Mouse (Mus musculus) mouse trophoblast stem cell (cell line): ENCODE data around the gene Yipf1.

ENCODE experiments used
- in situ Hi-C, 2 experiments: fragments of 300-500 bp; cut with MseI, MboI; formaldehyde crosslinking; loops; 2 replicates in 1 of 2; 3 replicates in 1 of 2; pipeline ENCODE4 v1.15.1; 2025

Yipf1 gene

DNA sequence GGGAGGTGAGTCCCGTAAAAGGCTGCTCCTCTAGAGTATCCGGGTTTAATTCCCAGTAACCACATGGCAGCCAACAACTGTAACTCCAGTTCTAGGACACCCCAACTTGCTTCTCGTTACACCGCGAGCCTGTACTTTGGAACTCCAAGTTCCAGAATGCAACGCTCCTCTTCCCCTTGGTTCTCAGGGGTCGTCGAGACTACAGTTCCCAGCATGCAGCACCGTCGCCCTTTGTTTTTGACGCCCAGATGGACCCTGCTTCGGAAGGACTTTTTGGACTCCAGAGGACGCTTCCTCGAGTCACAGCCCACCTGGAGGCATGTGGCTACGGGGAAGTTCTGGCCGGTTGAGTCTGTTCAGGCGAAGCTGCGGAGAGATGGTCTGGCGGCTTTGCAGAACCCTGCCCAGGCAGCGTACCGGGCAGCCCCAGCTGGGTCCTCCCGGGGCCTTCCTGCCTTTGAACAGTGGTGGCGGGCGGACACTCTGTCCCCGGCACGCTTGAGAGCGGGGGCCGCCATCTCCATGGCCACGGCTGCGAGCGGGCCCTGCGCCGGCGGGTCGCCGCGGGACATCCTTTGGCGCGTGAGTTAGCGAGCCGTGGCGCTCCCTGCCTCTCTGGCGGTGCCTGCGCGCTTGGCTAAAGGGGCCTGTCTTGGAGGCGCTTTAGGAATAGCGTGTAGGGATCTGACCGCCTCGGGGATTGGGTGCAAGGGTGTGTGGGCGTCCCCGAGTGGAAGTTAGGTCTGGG lies 53.6 kb downstream of the Yipf1 start, which contains the start of gene Ndc1:
Ndc1 (plus strand) TSS at position 218 of the 748 bp plus-strand sequence.
- in situ Hi-C loops: no loop called here

DNA sequence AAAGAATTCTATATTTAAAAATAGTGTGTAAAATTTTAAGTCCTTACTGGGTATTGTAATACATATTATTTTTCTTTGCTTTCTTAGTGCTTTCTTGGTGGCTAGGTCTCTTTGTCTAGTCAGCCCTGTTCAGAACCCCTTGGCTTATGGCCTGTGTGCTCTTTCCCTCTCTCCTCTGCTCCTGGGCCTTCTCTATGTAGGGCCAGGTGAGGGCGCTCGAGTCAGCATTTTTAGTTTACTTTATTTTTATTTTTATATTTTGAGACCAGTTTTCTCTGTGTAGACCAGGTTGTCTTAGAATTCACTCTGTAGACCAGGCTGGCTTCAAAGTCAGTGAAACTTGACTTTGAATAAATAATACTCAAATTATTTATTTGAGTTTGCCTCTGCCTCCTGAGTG lies 58.1 kb downstream of the Yipf1 start:
- in situ Hi-C loops: no loop called here

DNA sequence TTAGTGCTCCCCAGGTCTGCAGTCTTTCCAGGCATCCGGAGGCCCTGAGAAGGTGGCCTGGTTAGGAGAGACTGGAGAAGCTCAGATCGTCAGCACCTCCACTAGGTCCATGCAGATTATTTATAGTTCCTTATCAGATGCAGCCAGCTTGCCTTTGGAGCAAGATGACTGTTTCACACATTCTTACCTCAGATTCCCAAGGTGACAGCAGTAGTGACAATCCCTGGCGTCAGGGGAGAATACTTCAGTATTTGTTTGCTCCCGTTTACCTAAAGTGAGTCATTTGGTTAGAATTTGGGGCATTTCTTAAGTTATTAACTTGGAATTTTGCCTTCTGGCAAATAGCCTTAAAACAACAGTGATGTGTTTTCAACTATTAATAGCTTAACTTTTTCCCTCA lies 60.5 kb downstream of the Yipf1 start:
- in situ Hi-C loops: no loop called here

DNA sequence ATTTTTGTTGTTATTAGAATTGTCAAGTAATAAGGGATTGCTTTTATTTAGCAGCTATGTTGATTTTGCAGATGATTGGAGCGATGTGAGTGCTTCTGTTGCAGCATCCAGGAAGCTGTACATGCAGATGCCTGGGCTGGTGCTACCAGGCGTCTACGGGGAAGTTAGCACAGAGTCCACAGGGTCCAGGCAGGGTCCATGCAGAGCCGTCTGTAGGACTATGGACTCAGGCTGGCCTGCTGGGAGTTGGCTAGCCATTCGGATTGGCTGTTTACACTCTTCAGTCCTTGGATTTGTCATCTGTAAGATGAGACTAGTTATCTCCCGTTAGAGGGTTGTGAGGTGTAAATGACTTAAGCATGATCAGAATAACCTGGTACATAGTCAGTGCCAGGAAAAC lies 64.8 kb downstream of the Yipf1 start:
- in situ Hi-C loops: no loop called here

DNA sequence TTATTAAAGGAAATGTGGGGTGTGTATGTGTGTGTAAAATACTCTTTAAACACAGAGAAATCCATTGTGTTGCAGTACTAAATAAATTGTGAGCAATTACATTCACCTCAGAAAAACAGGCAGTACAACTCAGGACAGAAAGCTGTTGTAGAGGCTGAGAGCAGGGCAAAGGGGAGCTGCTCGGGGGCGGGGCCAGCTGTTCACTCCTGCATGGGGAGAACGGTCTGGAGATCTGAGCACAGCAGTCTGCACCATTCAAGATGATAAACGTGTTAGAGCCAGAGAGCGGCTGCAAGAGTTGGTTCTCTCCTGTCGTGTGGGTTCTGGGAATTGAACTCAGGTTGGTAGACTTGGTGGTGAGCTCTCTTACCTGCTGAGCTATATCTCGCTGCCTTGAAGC lies 66.7 kb downstream of the Yipf1 start:
- in situ Hi-C loops: no loop called here

DNA sequence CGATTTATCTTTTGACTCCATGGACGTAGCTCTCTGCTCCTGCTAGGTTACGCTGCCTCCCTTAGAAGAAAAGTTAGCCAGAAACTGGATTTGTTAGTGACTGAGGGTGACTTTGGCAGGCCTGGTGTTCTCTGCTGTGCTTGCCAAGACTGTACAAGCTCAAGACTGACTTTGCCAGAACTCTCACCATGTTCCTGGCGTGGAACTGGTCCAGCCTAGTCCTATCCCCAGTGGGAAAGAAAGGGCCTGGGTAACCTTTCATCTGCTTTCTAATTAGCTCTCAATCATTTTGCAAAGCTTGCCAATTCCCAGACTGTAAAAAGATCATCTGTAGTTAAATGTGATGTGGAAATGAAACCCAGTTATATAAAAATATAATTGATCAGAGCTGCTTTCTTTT lies 72.9 kb downstream of the Yipf1 start:
- in situ Hi-C loops: no loop called here

DNA sequence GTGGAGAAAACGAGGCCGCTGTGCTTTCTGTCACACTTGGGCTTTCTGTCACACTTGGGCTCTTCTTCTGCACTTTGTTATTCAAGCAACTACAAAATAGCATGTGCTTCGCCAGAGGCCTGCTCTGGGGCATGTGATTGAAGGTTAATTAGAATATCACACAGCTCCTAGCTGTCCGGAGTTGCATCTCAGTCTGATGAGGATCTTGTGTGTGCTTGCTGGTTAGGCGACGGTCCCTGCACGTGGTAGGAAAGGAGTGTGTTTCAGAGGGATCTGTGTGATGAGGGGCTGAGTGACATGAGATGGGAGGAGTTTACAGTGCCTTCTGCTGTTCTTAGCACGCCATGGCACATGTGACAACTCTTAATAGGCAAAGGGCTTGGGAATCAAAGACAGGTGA lies 73.3 kb downstream of the Yipf1 start:
- in situ Hi-C loops: no loop called here

DNA sequence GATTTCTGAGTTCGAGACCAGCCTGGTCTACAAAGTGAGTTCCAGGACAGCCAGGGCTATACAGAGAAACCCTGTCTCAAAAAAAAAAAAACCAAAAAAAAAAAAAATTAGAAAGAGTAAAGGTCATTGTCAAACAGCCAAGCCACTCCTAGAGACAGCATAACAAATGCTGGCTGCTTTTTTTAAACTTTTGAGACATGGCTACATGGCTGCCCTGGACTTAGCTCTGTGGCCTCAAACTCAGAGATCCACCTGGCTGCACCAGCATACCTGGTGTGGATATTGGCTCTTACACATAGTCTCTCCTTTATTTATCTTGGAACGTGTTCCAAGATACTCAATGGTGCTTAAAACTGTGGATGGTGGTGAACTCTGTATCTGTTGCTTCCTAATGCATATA lies 74.1 kb downstream of the Yipf1 start:
- in situ Hi-C loops: no loop called here

DNA sequence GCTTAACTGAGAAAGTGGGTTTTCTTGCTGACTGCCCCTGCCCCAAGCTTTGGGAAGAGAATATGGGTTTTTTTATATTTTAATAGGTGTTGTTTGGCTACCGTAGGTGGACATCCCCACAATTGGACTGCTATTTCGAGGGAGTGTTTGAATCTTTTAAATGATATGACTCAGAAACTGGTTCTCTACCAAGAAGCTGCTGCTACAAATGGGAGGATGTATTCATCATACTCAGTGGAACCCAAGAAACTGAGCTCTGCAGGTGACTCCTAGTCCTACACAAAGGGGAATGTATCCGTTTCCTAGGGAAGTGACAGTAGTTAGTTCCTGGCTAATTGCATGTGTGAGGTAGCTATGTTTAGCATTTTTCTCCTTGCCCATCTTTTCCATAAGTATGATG lies 75.2 kb downstream of the Yipf1 start:
- in situ Hi-C loops: no loop called here

DNA sequence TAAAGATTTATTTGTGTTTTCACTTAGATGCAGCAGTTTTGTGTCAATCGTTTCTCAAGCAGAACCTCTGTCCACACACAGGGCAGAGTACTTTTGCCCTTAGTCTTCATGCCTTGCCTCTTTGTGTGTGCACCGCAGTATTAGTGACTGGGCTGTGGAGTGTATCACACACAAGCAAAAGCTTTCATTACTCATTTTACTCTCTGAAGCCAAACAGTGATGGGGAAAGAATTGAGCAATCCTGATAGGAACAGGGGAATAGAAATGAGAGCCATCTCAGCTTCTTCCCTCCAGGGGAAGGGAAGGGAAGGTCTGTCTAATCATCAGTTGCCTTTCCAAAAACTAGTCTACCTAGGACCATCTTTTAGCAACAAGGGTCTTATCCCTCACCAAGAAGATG lies 79.6 kb downstream of the Yipf1 start:
- in situ Hi-C loops: no loop called here
